Mouse (Mus musculus) CH12.LX (cell line): Measurements from ENCODE around the gene Fermt3.

Experiments used
- POLR2A ChIP-seq: IDR thresholded peaks from 2 replicates; pipeline ENCODE4 v1.6.1; 2011; ENCODE audit warnings: low read depth, mild to moderate bottlenecking, improper control_type of control experiment, low read length
- ZKSCAN1 ChIP-seq: IDR thresholded peaks from 2 replicates; pipeline ENCODE4 v1.6.1; 2012; ENCODE audit warnings: low read depth, inconsistent platforms, low read length, improper control_type of control experiment, borderline replicate concordance
- ZNF384 ChIP-seq: IDR thresholded peaks from 2 replicates; pipeline ENCODE4 v1.6.1; 2012; ENCODE audit warnings: low read depth, low read length, improper control_type of control experiment, inconsistent platforms

- TF ChIP-seq ZNF384 (no peak), POLR2A (no peak), ZKSCAN1 (no peak)
Measured at GRCm38 (mm10) chr19:7058541-7058940, 39.3 kb upstream of the Fermt3 start.
